In genomic region chr8:57321898-57322895, GRCm38 (mm10) we compare ENCODE assay signal across 9 mouse cellular contexts. TPM values are rescaled to one million over a fixed set of nuclear protein-coding genes. Genes with fewer than 3 reads are reported as not detected.
DNase-seq lines count a peak whose midpoint lies in the region; ATAC-seq lines count a peak whose summit lies in the region.
"Had no signal": no experiment of that assay in that cellular context is flagged by ENCODE, and none has a peak within 500 bp of the region (broad histone marks: within the 10 kb centered on the region; RNA-seq: fewer than 3 reads in every experiment).

No protein-coding gene starts in this region.

- peak overlapping the region; percentile 99 for H3K27ac ChIP-seq in heart, embryonic 13.5 days (replicated peaks)
- peak overlapping the region; percentile 62 for H3K27ac ChIP-seq in liver, embryonic 11.5 days (ENCODE audit: low read depth, low read length)
- H3K27ac ChIP-seq in stomach, embryonic 15.5 days = peak overlapping the region; percentile 85

- intact Hi-C loops in left cerebral cortex, postnatal 10 days (cut with DNase I) = no loop called here

- H3K4me2 ChIP-seq in heart, embryonic 13.5 days = peak overlapping the region; percentile 92
- peak overlapping the region; percentile 56 for H3K4me2 ChIP-seq in liver, embryonic 11.5 days
- H3K4me2 ChIP-seq in stomach, embryonic 15.5 days = peak overlapping the region; percentile 52

- peaks cover 13% of the 10 kb centered on the region for H3K9me3 ChIP-seq in megakaryocyte, embryonic 14.5 days
- H3K9me3 ChIP-seq in heart, embryonic 13.5 days = no peaks in the 10 kb centered on the region
- H3K9me3 ChIP-seq in liver, embryonic 11.5 days (ENCODE audit: control insufficient read depth, low read length) = no peaks in the 10 kb centered on the region
- no peaks in the 10 kb centered on the region for H3K9me3 ChIP-seq in stomach, embryonic 15.5 days

- H3K36me3 ChIP-seq in megakaryocyte, embryonic 14.5 days (replicated peaks; ENCODE audit: low read length) = no peaks in the 10 kb centered on the region
- peaks cover 37% of the 10 kb centered on the region for H3K36me3 ChIP-seq in heart, embryonic 13.5 days
- no peaks in the 10 kb centered on the region for H3K36me3 ChIP-seq in liver, embryonic 11.5 days (ENCODE audit: control insufficient read depth, insufficient read depth, low read length)
- H3K36me3 ChIP-seq in stomach, embryonic 15.5 days = no peaks in the 10 kb centered on the region

- peaks cover 34% of the 10 kb centered on the region for H3K4me1 ChIP-seq in megakaryocyte, embryonic 14.5 days
- peaks cover 15% of the 10 kb centered on the region for H3K4me1 ChIP-seq in heart, embryonic 13.5 days
- H3K4me1 ChIP-seq in liver, embryonic 11.5 days (replicated peaks; ENCODE audit: control insufficient read depth, insufficient read depth, low read length) = no peaks in the 10 kb centered on the region
- H3K4me1 ChIP-seq in stomach, embryonic 15.5 days = 0 out of 2 replicates have a peak, but pooled peaks cover 7% of the 10 kb centered on the region

- DNase-seq in liver, embryonic 11.5 days (ENCODE audit: low spot score) = peak; percentile 48
- no peak for DNase-seq in spleen, adult 18-20 months
- no peak for DNase-seq in ovary, postnatal 36 days (ENCODE audit: low spot score)
- no peak for DNase-seq in left cerebral cortex, postnatal 10 days (ENCODE audit: extremely low spot score in 1 of 2, low spot score in 2 of 2)

- peaks cover 97% of the 10 kb centered on the region for H3K27me3 ChIP-seq in megakaryocyte, embryonic 14.5 days (replicated peaks)
- H3K27me3 ChIP-seq in heart, embryonic 13.5 days (replicated peaks) = no peaks in the 10 kb centered on the region
- H3K27me3 ChIP-seq in liver, embryonic 11.5 days (replicated peaks; ENCODE audit: control insufficient read depth, insufficient read depth, low read length) = peaks cover 96% of the 10 kb centered on the region
- H3K27me3 ChIP-seq in stomach, embryonic 15.5 days (replicated peaks) = peaks cover 54% of the 10 kb centered on the region

- under 1% methylated on average over 50 of the region's 64 CpGs for WGBS in heart, embryonic 13.5 days
- WGBS in liver, embryonic 11.5 days = 2% methylated on average over 63 of the region's 64 CpGs
- 1% methylated on average over 64 of the region's 64 CpGs for WGBS in stomach, embryonic 15.5 days

- no peak for ATAC-seq in megakaryocyte, adult 5-6 weeks (ENCODE audit: poor library complexity, severe bottlenecking)
- no peak for ATAC-seq in heart, embryonic 13.5 days (ENCODE audit: extremely low read depth, insufficient number of reproducible peaks, low FRiP score, low TSS enrichment)
- ATAC-seq in liver, embryonic 11.5 days (replicated peaks; ENCODE audit: low FRiP score) = 0 out of 2 replicates have a peak, but pooled peaks have one; percentile 23
- peak; percentile 40; the same call in 1 of the 2 replicates for ATAC-seq in stomach, embryonic 15.5 days (ENCODE audit: insufficient read depth, low FRiP score, low read depth)

- H3K9ac ChIP-seq in heart, embryonic 13.5 days = peak overlapping the region; percentile 100
- H3K9ac ChIP-seq in liver, embryonic 11.5 days (ENCODE audit: low read depth, low read length) = peak overlapping the region; percentile 69
- H3K9ac ChIP-seq in stomach, embryonic 15.5 days = peak overlapping the region; percentile 55

- peak overlapping the region; percentile 75 for H3K4me3 ChIP-seq in megakaryocyte, embryonic 14.5 days (replicated peaks)
- H3K4me3 ChIP-seq in heart, embryonic 13.5 days = peak overlapping the region; percentile 95
- H3K4me3 ChIP-seq in liver, embryonic 11.5 days (ENCODE audit: low read depth, low read length) = peak overlapping the region; percentile 58
- H3K4me3 ChIP-seq in stomach, embryonic 15.5 days (replicated peaks) = peak overlapping the region; percentile 55

RNA-seq across cellular contexts. Expression of gene Hand2, which starts 1.4 kb away (rescaled TPM):
- 0.03 TPM in 1 of 2 replicates, not detected in the other for polyA plus RNA-seq in megakaryocyte, embryonic 14.5 days (2012; ENCODE audit: insufficient read depth, low replicate concordance)
- total RNA-seq in megakaryocyte, adult 5-6 weeks (2015) = not detected in 2 replicates
- not detected in 2 replicates for total RNA-seq in megakaryocyte, adult 5-6 weeks (2017)
- polyA plus RNA-seq in heart, embryonic 13.5 days (2015; fragmentation: Nextera tagmentation; extraction: Ambion mirVana) = 11.6 and 12.0 TPM in 2 replicates
- 5.4 TPM in 2 replicates for polyA plus RNA-seq in liver, embryonic 11.5 days (2014; fragmentation: Nextera tagmentation; extraction: Ambion mirVana)
- 9.4 and 9.8 TPM in 2 replicates for polyA plus RNA-seq in stomach, embryonic 15.5 days (2015; fragmentation: Nextera tagmentation; extraction: Ambion mirVana)
- total RNA-seq in left cerebral cortex, postnatal 10 days (2021) = not detected
- total RNA-seq: hematopoietic stem cell, adult 5-6 weeks had no signal

Comparison
In these comparisons a context has a peak if more than half of its experiments do, and no peak if none do; other contexts are left out.
1. ATAC-seq: peak in liver, embryonic 11.5 days (single experiment) and stomach, embryonic 15.5 days (single experiment); none in megakaryocyte, adult 5-6 weeks (single experiment) and heart, embryonic 13.5 days (single experiment).
2. Peak in every context shown above with its lines, with median percentiles within 50 percentile points of each other: H3K4me3 ChIP-seq, H3K27ac ChIP-seq, H3K4me2 ChIP-seq and H3K9ac ChIP-seq.